Mouse (Mus musculus) forebrain, postnatal 0 days (tissue): ENCODE data around the gene Prr5. TPM values are rescaled to one million over a fixed set of nuclear protein-coding genes. Genes with fewer than 3 reads are reported as not detected.
A peak's percentile ranks its signal among the peaks of the same experiment; 100 is the strongest.

Experiments used
- ATAC-seq: fragments of 200-750 bp; cut with Nextera tagmentation; 2 replicates; pipeline ENCODE4 v1.8.0; 2017; ENCODE audit warnings: mild to moderate bottlenecking, moderate library complexity
- DNase-seq: peaks from one replicate; pipeline ENCODE4 v3.0.0-alpha.2; 2015
- H3K27ac ChIP-seq: fragments of 300-500 bp; sonication (generic); 2 replicates; pipeline ENCODE4 v1.5.1; 2014; ENCODE audit warnings: low read depth, mild to moderate bottlenecking, antibody characterized with exemption, low read length, moderate library complexity, mixed read lengths
- H3K27me3 ChIP-seq: fragments of 300-500 bp; sonication (generic); 2 replicates; pipeline ENCODE4 v1.6.1; 2014; ENCODE audit warnings: mild to moderate bottlenecking, low read length, mixed read lengths; ENCODE audit not compliant: insufficient read depth
- H3K36me3 ChIP-seq: fragments of 300-500 bp; sonication (generic); 2 replicates; pipeline ENCODE4 v1.6.1; 2014; ENCODE audit warnings: mild to moderate bottlenecking, moderate library complexity; ENCODE audit not compliant: insufficient read depth
- H3K4me1 ChIP-seq: fragments of 300-500 bp; sonication (generic); 2 replicates; pipeline ENCODE4 v1.6.1; 2014; ENCODE audit warnings: antibody characterized with exemption; ENCODE audit not compliant: insufficient read depth
- H3K4me2 ChIP-seq: fragments of 300-500 bp; sonication (generic); 2 replicates; pipeline ENCODE4 v1.6.1; 2014; ENCODE audit warnings: low read depth, mild to moderate bottlenecking, moderate library complexity
- H3K4me3 ChIP-seq: fragments of 300-500 bp; sonication (generic); 2 replicates; pipeline ENCODE4 v1.5.1; 2014; ENCODE audit warnings: low read depth, low read length, mixed read lengths
- H3K9ac ChIP-seq: fragments of 300-500 bp; sonication (generic); 2 replicates; pipeline ENCODE4 v1.6.1; 2014; ENCODE audit warnings: mild to moderate bottlenecking
- H3K9me3 ChIP-seq: fragments of 300-500 bp; sonication (generic); 2 replicates; pipeline ENCODE4 v1.6.1; 2016; ENCODE audit warnings: low read length
- CTCF ChIP-seq: sonication (generic); IDR thresholded peaks from 2 replicates; pipeline ENCODE4 v1.5.1; 2016; ENCODE audit warnings: antibody characterized with exemption, control low read depth, low read depth
- WGBS: fragments of 180-500 bp; shearing (Covaris S2); extraction: QIAGEN DNeasy Blood & Tissue Kit; methylation state at CpG from one replicate; pipeline ENCODE4 v1.1.7; 2014; 5-methylcytosine and 5-hydroxymethylcytosine counted together
- polyA plus RNA-seq: library from polyadenylated mRNA; unstranded; fragments of >200 nt; fragmentation: Nextera tagmentation; extraction: Ambion mirVana; gene quantifications from 2 replicates; pipeline ENCODE4 v1.2.1, GENCODE M21; 2015
- total RNA-seq: library from RNA; depleted of rRNA; stranded (reverse); fragments of >200 nt; gene quantifications from 2 replicates; pipeline ENCODE4 v1.2.3, GENCODE M21; 2014

The Prr5 gene
- total and polyA plus RNA-seq, 2 experiments from 2014 or later: 17.2 to 28.2 TPM

DNA sequence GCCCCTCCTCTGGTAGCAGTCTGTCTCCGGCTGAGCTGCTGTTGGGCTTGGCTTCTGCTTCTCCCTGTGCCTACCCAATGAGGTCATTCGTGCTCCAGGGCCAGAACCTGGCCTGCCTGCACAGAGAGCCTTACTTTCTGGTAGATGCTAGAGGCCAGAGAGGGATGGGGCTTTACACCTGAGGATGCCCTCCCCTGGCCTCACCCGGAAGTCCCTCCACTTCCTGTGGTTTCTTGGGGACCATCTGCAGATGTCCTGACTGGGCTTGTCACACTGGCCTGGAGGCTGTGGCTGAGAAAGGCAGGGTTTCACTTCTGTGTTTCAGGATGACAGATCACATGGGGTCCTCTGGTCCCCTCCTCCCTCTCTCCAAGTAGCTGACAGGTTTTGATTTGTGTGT is 16.0 kb downstream of the Prr5 start:
- Histone ChIP-seq H3K4me2 (no peak overlapping the region), H3K9me3 (no peaks in the 10 kb centered on the region), H3K27me3 (peaks cover 12% of the 10 kb centered on the region), H3K4me3 (no peak overlapping the region), H3K9ac (no peak overlapping the region), H3K27ac (no peak overlapping the region), H3K36me3 (0 out of 2 replicates have a peak, but pooled peaks cover 4% of the 10 kb centered on the region), H3K4me1 (no peaks in the 10 kb centered on the region; the same call in 1 of the 2 replicates)
- no peak for DNase-seq
- no peak for TF ChIP-seq CTCF
- 67% methylated on average over 3 of the region's 3 CpGs for WGBS
- ATAC-seq: no peak

- WGBS: 73% methylated on average over 14 of the region's 14 CpGs
- no peak for DNase-seq
- no peak for ATAC-seq
Measured at GRCm38 (mm10) chr15:84687904-84688303, 18.5 kb downstream of the Prr5 start.

GRCm38 (mm10) chr15:84689356-84689755 is 19.9 kb downstream of the Prr5 start:
- no peaks in the 10 kb centered on the region for H3K4me1 ChIP-seq
- WGBS: 77% methylated on average over 6 of the region's 6 CpGs
- H3K36me3 ChIP-seq: peaks cover 8% of the 10 kb centered on the region; the same call in 1 of the 2 replicates
- H3K4me2 ChIP-seq: no peak overlapping the region
- H3K9me3 ChIP-seq: no peaks in the 10 kb centered on the region
- H3K9ac ChIP-seq: no peak overlapping the region
- H3K27ac ChIP-seq: no peak overlapping the region
- H3K4me3 ChIP-seq: no peak overlapping the region
- TF ChIP-seq CTCF: no peak
- no peaks in the 10 kb centered on the region for H3K27me3 ChIP-seq
- DNase-seq: no peak
- no peak for ATAC-seq

More at GRCm38 (mm10) chr15:84687904-84688303, 18.5 kb downstream of the Prr5 start:
- no peak overlapping the region for H3K4me2 ChIP-seq
- no peaks in the 10 kb centered on the region for H3K4me1 ChIP-seq
- TF ChIP-seq CTCF: no peak
- no peaks in the 10 kb centered on the region for H3K27me3 ChIP-seq
- H3K27ac ChIP-seq: no peak overlapping the region
- peaks cover 8% of the 10 kb centered on the region; the same call in 1 of the 2 replicates for H3K36me3 ChIP-seq
- no peak overlapping the region for H3K4me3 ChIP-seq
- H3K9me3 ChIP-seq: no peaks in the 10 kb centered on the region
- H3K9ac ChIP-seq: no peak overlapping the region

- Histone ChIP-seq H3K27me3 (no peaks in the 10 kb centered on the region), H3K4me1 (no peaks in the 10 kb centered on the region), H3K9me3 (no peaks in the 10 kb centered on the region), H3K27ac (no peak overlapping the region), H3K4me3 (no peak overlapping the region), H3K9ac (no peak overlapping the region), H3K4me2 (no peak overlapping the region), H3K36me3 (peaks cover 8% of the 10 kb centered on the region; the same call in 1 of the 2 replicates)
- DNase-seq (no peak), ATAC-seq (no peak)
- 91% methylated on average over 6 of the region's 6 CpGs for WGBS
- no peak for TF ChIP-seq CTCF
Measured at GRCm38 (mm10) chr15:84691513-84691912, 22.1 kb downstream of the Prr5 start.

DNA sequence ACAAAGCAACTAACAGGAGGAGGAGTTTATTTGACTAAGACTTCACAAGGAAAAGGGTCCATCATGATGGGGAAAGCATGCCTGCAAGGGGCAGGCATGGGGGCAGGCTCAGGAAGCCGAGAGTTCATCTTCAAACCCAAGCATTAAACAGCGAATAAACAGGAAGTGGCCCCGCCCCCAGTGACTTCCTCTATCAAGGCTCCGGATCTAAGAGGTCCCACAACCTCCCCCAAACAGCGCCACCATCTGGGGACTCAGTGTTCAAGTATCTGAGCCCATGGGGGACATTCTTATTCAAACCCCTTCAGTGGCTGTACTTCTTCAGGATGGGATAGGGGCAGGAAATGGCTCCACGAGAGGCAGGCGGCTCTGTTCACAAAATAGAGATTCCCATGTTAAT is 23.2 kb downstream of the Prr5 start:
- Histone ChIP-seq H3K36me3 (peaks cover 8% of the 10 kb centered on the region; the same call in 1 of the 2 replicates), H3K9ac (no peak overlapping the region), H3K27ac (no peak overlapping the region), H3K4me2 (no peak overlapping the region), H3K4me3 (no peak overlapping the region), H3K4me1 (no peaks in the 10 kb centered on the region), H3K27me3 (no peaks in the 10 kb centered on the region), H3K9me3 (no peaks in the 10 kb centered on the region)
- ATAC-seq (no peak), DNase-seq (no peak)
- TF ChIP-seq CTCF: no peak
- 95% methylated on average over 7 of the region's 7 CpGs for WGBS

DNA sequence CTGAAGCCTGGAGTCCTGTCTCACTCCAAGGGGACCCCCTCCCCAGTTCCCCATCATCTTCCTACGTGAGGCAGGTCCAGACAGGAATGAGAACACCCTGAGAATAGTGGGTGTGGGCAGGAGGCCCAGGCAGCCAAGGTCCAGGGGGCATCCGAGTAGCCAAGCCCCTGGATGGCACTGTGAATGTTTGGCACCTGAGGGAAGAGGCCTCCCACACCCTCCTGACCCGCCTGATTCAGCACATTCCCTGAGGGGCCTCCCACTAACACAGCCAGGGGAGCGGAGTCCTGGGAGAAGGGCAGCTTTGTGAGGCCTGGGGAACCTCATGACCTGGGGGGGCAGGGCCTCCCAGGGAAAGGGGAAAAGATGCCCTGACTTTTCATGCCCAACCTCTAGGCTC is 26.6 kb downstream of the Prr5 start:
- Histone ChIP-seq H3K4me3 (no peak overlapping the region), H3K36me3 (peaks cover 5% of the 10 kb centered on the region; the same call in 1 of the 2 replicates), H3K9me3 (no peaks in the 10 kb centered on the region), H3K27me3 (no peaks in the 10 kb centered on the region), H3K27ac (no peak overlapping the region), H3K9ac (no peak overlapping the region), H3K4me1 (no peaks in the 10 kb centered on the region), H3K4me2 (no peak overlapping the region)
- no peak for TF ChIP-seq CTCF
- DNase-seq (no peak), ATAC-seq (no peak)
- WGBS: 83% methylated on average over 4 of the region's 4 CpGs

GRCm38 (mm10) chr15:84697611-84698011 is 28.2 kb downstream of the Prr5 start:
- Histone ChIP-seq H3K4me3 (no peak overlapping the region), H3K9ac (no peak overlapping the region), H3K4me1 (no peaks in the 10 kb centered on the region), H3K9me3 (no peaks in the 10 kb centered on the region), H3K27ac (peak overlapping the region; percentile 16; the same call in 1 of the 2 replicates), H3K4me2 (no peak overlapping the region), H3K27me3 (no peaks in the 10 kb centered on the region), H3K36me3 (0 out of 2 replicates have a peak, but pooled peaks cover 4% of the 10 kb centered on the region)
- ATAC-seq: peak; percentile 85
- no peak for TF ChIP-seq CTCF
- 56% methylated on average over 11 of the region's 11 CpGs for WGBS
- DNase-seq: peak; percentile 55
